Mouse (Mus musculus) G1E (cell line): Measurements from ENCODE around the gene Sh3bp4. TPM values are rescaled to one million over a fixed set of nuclear protein-coding genes. Genes with fewer than 3 reads are reported as not detected.

Source experiments
- ATAC-seq: 2 replicates; pipeline ENCODE4 v1.8.0; 2016; ENCODE audit warnings: mild to moderate bottlenecking; ENCODE audit not compliant: insufficient number of reproducible peaks, poor library complexity, low FRiP score, severe bottlenecking; ENCODE audit errors: extremely low read depth
- DNase-seq: peaks from one replicate; pipeline ENCODE4 v3.0.0; 2012; ENCODE audit warnings: low spot score
- H3K27me3 ChIP-seq: 2 replicates; pipeline ENCODE4 v1.6.1; 2012; ENCODE audit warnings: mild to moderate bottlenecking, low read length, inconsistent platforms; ENCODE audit not compliant: insufficient read depth
- H3K36me3 ChIP-seq: replicated peaks from 2 replicates; pipeline ENCODE3; 2012; ENCODE audit warnings: mild to moderate bottlenecking, inconsistent platforms
- H3K4me1 ChIP-seq: 2 replicates; pipeline ENCODE4 v1.6.1; 2012; ENCODE audit warnings: low read depth, low read length, inconsistent platforms, mixed read lengths; ENCODE audit not compliant: insufficient read depth
- H3K4me3 ChIP-seq: 2 replicates; pipeline ENCODE4 v1.5.1; 2012; ENCODE audit warnings: low read depth, mild to moderate bottlenecking, inconsistent platforms, low read length, moderate library complexity, mixed read lengths
- H3K9me3 ChIP-seq: replicated peaks from 2 replicates; pipeline ENCODE4 v1.6.1; 2012; ENCODE audit warnings: inconsistent platforms
- CTCF ChIP-seq: IDR thresholded peaks from 2 replicates; pipeline ENCODE4 v1.5.1; 2012; ENCODE audit warnings: low read depth, low read length, inconsistent platforms, mixed read lengths
- GATA1 ChIP-seq: IDR thresholded peaks from 2 replicates; pipeline ENCODE4 v1.6.1; 2012; ENCODE audit warnings: borderline replicate concordance, low read length, inconsistent platforms, mixed read lengths
- GATA2 ChIP-seq: IDR thresholded peaks from 2 replicates; pipeline ENCODE4 v1.6.1; 2012; ENCODE audit warnings: low read depth, low read length, inconsistent platforms, borderline replicate concordance
- POLR2AphosphoS5 ChIP-seq: IDR thresholded peaks from 2 replicates; pipeline ENCODE4 v1.6.1; 2012; ENCODE audit warnings: low read depth, low read length, inconsistent platforms; ENCODE audit not compliant: insufficient replicate concordance
- TAL1 ChIP-seq: conservative IDR thresholded peaks from 2 replicates; pipeline ENCODE4 v1.6.1; 2012; ENCODE audit warnings: low read depth, low read length, inconsistent platforms, mixed read lengths
- polyA plus RNA-seq: library from polyadenylated mRNA; stranded (reverse); fragments of >175 nt; gene quantifications from 2 replicates; pipeline ENCODE4 v1.2.3, GENCODE M21; 2012
- total RNA-seq, 2 experiments: library from RNA; stranded (forward) in 1 of 2; stranded (reverse) in 1 of 2; fragments of 200-1000 nt in 1 of 2; fragments of >200 nt in 1 of 2; fragmentation: Nextera tagmentation in 1 of 2; gene quantifications; 2 replicates each; pipeline ENCODE4 v1.2.3; 2014 to 2017

Gene Sh3bp4
- total and polyA plus RNA-seq, 3 experiments, result not detected

DNA sequence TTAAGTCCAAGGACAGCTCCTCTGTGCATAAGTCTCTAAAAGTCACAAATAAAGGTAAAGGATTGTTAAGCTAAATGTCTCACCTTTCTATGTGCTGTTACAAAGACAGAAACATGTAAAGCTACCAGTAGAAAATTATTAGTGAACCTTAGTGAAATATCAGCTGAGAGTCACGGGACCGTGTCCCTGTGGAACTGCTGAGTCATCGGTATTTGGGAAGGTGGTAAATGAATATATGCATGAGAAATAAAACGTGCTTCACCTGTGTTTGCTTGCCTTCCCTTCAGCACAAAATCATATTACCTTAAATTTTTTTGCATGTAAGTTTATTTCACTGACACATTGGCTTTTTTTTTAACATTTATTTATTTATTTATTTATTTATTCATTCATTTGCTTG is 36.2 kb upstream of the Sh3bp4 start:
- DNase-seq (no peak), ATAC-seq (no peak)
- Histone ChIP-seq H3K4me3 (no peak overlapping the region), H3K4me1 (no peaks in the 10 kb centered on the region), H3K36me3 (no peaks in the 10 kb centered on the region), H3K9me3 (peaks cover 76% of the 10 kb centered on the region), H3K27me3 (no peaks in the 10 kb centered on the region)
- TF ChIP-seq GATA2, result no peak
- TF ChIP-seq GATA1, result no peak
- TF ChIP-seq CTCF, result no peak
- TF ChIP-seq POLR2AphosphoS5, result no peak
- no peak for TF ChIP-seq TAL1

- no peak for ATAC-seq
- Histone ChIP-seq H3K4me3 (no peak overlapping the region), H3K36me3 (no peaks in the 10 kb centered on the region), H3K9me3 (peaks cover 74% of the 10 kb centered on the region), H3K27me3 (no peaks in the 10 kb centered on the region), H3K4me1 (no peaks in the 10 kb centered on the region)
- TF ChIP-seq GATA2 (no peak), TAL1 (no peak), GATA1 (no peak), POLR2AphosphoS5 (no peak), CTCF (no peak)
- no peak for DNase-seq
These were observed 35.1 kb upstream of the Sh3bp4 start for GRCm38 (mm10) chr1:89035115-89035514.

DNA sequence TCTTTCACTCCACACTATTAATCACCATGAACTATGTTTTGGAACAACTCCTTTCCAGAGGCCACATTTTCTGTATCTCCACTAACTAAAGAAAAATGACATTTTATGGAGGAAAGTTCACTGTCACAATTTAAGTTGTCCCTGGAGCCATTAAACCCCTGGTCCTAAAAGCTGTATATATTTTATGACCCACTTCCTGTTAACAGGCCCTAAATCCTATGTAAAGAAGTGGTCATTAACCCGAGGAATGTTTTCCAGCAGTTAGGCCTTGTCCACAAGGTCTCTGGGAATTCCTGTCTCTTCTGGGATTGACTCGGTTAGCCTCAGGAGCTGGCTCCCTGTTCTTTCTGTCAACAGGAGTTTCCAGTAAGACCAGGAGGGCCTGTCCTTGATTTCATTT is 30.4 kb upstream of the Sh3bp4 start:
- Histone ChIP-seq H3K4me1 (no peaks in the 10 kb centered on the region), H3K4me3 (no peak overlapping the region), H3K27me3 (no peaks in the 10 kb centered on the region), H3K9me3 (peaks cover 71% of the 10 kb centered on the region), H3K36me3 (no peaks in the 10 kb centered on the region)
- TF ChIP-seq CTCF (no peak), POLR2AphosphoS5 (no peak), TAL1 (no peak), GATA1 (no peak), GATA2 (no peak)
- DNase-seq, result no peak
- ATAC-seq, result no peak

- H3K4me3 ChIP-seq, result no peak overlapping the region
- no peaks in the 10 kb centered on the region for H3K27me3 ChIP-seq
- H3K4me1 ChIP-seq, result no peaks in the 10 kb centered on the region
- ATAC-seq, result no peak
- DNase-seq, result no peak
- H3K36me3 ChIP-seq, result no peaks in the 10 kb centered on the region
- TF ChIP-seq GATA2 (no peak), CTCF (no peak), POLR2AphosphoS5 (no peak), GATA1 (no peak), TAL1 (no peak)
- peaks cover 70% of the 10 kb centered on the region for H3K9me3 ChIP-seq
These were observed 28.9 kb upstream of the Sh3bp4 start for GRCm38 (mm10) chr1:89041290-89041689.

DNA sequence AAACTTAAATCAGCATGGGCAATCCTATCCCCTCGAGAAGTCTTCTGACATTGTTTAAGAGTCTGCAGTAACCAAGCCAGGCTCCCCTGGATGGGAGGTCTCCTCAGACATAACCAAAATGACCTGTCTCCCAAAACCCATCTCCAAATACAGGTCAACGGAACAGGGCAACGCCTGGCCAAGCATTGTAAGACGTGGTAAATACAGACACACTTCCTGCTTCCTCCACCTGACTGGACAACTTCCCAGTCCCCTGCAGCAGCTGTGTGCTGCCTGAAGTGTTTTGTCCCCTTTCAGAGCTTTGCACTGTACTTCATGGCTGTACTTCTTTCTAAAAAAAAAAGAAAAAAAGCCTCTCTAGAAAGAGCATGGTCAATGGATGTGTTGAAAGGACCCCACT is 28.1 kb upstream of the Sh3bp4 start:
- TF ChIP-seq CTCF (no peak), TAL1 (no peak), GATA1 (no peak), POLR2AphosphoS5 (no peak), GATA2 (no peak)
- Histone ChIP-seq H3K4me3 (no peak overlapping the region), H3K4me1 (no peaks in the 10 kb centered on the region), H3K36me3 (no peaks in the 10 kb centered on the region), H3K9me3 (peaks cover 73% of the 10 kb centered on the region), H3K27me3 (no peaks in the 10 kb centered on the region)
- DNase-seq, result no peak
- no peak for ATAC-seq

- no peak for ATAC-seq
- Histone ChIP-seq H3K4me1 (no peaks in the 10 kb centered on the region), H3K27me3 (no peaks in the 10 kb centered on the region), H3K4me3 (no peak overlapping the region), H3K36me3 (no peaks in the 10 kb centered on the region), H3K9me3 (peaks cover 70% of the 10 kb centered on the region)
- DNase-seq, result no peak
- TF ChIP-seq GATA1 (no peak), CTCF (no peak), POLR2AphosphoS5 (no peak), GATA2 (no peak), TAL1 (no peak)
These were observed 27.3 kb upstream of the Sh3bp4 start for GRCm38 (mm10) chr1:89042956-89043355.

GRCm38 (mm10) chr1:89045403-89045802 is 24.8 kb upstream of the Sh3bp4 start:
- no peak for TF ChIP-seq GATA2
- TF ChIP-seq CTCF, result no peak
- TF ChIP-seq POLR2AphosphoS5, result no peak
- TF ChIP-seq GATA1, result no peak
- no peak for TF ChIP-seq TAL1
- no peaks in the 10 kb centered on the region for H3K27me3 ChIP-seq
- peaks cover 73% of the 10 kb centered on the region for H3K9me3 ChIP-seq
- H3K4me3 ChIP-seq, result no peak overlapping the region
- no peaks in the 10 kb centered on the region for H3K36me3 ChIP-seq
- H3K4me1 ChIP-seq, result no peaks in the 10 kb centered on the region
- ATAC-seq (no peak), DNase-seq (no peak)
